Mouse (Mus musculus): ENCODE results near the gene Lsm10.

Gene Lsm10

DNA sequence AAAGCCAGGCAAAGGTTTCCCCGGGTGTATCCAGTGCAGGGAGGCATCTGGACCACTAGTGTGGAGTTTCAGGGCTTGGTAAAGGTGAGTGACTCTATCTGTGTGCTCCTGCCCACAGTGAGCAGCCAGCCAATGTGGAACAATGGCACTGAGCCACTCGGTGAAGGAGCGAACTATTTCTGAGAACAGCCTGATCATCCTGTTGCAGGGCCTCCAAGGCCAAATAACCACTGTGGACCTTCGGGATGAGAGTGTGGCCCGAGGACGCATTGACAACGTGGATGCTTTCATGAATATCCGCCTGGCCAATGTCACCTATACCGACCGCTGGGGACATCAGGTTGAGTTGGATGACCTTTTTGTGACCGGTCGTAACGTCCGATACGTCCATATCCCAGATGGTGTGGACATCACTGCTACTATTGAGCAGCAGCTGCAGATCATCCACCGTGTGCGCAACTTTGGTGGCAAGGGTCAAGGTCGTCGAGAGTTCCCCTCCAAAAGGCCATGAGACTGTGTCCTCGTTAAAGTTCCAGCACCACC is 1.4 kb downstream of the Lsm10 start:
- DNase-seq: no peak

- no peak for DNase-seq
Observed at GRCm38 (mm10) chr4:126099365-126099764, 2.9 kb downstream of the Lsm10 start.

- no peak for DNase-seq
Observed at GRCm38 (mm10) chr4:126100764-126101163, 4.3 kb downstream of the Lsm10 start.

GRCm38 (mm10) chr4:126102061-126102841 is 5.8 kb downstream of the Lsm10 start:
- no peak for DNase-seq

DNA sequence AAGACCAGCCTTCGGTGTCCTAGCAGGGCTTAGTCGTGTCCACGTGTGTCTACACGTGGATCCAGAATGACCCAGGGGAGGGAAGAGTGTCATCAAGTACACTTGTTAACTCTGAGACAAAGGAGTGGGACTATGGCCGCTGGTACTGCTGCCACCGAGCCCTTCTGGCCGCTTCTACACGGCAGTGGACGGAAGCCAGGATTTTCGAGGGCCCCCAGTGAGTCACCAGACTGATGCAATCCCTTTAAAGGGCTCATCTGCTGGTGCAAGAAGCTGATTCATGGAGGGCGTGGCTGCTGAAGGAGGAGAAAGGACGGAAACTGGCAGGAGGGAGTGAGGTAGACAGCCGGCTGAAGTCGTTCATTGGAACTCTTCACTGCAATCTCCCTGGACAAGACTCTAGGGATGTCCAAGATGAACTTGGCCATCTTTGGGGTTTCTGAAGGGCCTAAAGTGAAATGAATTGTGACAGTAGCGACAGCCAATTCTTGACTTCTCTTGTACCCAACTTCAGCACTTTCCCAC is 6.7 kb downstream of the Lsm10 start:
- DNase-seq: peak; percentile 77 to 87

GRCm38 (mm10) chr4:126103590-126104068 is 7.2 kb downstream of the Lsm10 start, which contains the start of gene Stk40:
Stk40 (plus strand) TSS chr4:126103957.
- DNase-seq: peak; percentile 96 to 98

DNA sequence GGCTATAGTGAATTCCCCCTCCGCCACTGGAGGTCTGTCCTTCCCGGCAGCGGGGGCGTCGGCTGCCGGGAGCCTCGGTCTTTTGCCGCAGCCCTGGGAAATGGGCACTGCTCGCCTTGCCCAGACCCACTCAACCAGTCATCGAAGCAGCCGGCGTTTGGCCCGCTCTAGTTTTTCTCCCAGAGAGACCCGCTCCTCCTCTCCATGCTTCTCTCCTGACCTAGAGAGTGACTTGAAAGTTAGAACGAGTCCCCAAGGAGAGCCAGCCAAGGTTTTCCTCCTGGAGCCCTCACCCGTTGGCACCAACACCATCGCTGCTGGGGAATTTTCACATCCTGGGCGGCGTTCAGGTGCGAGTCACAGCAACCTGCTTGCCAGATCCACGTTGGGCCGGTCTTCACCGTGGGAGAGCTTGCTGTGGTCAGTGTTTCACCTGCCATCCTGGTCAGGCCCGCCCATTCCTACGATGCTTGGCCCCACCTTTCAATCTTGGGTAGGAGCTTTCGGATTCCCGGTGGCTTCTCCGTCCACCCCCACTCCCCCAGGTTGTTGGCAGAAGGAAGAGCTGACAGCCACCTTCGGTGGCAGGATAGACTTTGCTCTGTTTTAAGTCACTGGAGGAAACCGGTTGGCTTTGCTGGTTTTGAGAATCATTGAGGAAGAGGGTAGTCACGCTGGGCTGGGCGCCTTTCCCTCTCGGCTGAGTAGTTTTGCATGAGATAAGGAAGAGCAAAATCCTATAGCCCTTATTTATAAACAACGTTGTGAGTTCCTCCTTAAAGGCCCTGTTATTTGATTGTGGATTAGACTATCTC is 8.0 kb downstream of the Lsm10 start:
- DNase-seq: peak; percentile 74 to 78

DNA sequence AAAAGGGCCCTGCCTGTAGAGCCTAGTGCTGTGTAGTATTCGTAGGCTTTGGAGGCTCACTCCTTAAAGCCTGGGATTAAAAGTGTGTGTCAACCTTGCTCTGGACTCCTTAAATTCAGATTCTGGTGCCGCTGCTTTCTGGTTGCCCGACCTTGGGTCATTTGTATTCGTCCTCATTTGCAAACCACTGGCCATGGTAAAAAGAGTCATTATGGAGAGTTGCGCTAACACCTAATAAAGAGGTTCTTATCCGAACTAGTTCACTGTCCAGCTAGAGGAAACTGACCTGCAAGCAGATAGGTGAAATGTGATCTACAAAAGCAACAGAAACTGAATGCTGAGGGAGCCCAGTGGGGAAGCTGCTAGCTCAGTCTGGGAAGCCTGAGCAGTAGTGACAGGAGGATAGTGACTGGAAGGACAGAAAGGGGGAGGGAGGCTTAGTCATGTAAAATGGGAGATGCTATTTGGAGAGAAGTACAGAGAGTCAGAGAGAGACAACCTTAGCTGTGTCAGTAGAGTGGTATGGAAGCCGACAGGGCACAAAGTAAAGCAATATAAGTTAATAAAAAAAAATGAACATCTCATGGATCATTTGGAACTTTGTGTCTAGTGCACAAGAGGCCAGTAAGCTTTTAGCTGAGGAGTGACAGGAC is 8.8 kb downstream of the Lsm10 start:
- DNase-seq: no peak

DNA sequence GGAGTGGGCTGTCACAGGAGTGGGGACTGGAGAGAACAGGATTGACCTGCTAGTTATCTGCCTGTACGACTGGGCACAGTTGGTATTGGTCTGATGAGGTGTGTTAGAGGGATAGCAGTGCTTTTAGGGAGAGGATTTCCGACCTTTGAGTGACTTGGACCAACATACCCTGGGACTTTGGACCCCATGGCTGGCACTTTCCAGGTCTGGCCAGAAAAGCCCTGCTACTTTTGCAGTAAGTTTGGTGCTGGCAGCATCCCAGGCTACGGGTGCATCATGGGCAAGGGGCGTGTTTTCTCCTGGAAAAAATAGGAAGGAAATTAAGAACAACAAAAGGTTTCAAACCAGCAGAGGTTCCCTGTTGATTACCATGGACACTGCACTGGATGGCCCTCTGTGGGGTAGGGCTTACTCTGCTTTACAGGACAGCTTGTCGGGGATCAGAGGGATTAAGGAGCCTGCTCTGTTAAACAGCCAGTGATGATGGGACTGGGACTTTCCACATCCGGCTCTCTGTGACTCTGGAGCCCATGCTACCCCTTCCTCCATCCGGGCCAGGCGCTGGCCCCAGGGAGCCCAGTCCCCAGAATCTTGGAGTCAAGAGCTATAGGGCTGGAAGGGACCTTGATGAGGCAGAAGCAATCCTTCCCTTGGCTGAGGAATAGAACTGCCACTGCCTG is 11.8 kb downstream of the Lsm10 start:
- peak in 1 of 2 experiments; percentile 45 for DNase-seq

GRCm38 (mm10) chr4:126109613-126110373 is 13.4 kb downstream of the Lsm10 start:
- peak in 1 of 2 experiments; percentile 42 for DNase-seq

- peak; percentile 80 to 81 for DNase-seq
Observed at GRCm38 (mm10) chr4:126110374-126111152, 14.1 kb downstream of the Lsm10 start.

GRCm38 (mm10) chr4:126111153-126111549 is 14.7 kb downstream of the Lsm10 start:
- peak in 1 of 2 experiments; percentile 64 for DNase-seq

DNA sequence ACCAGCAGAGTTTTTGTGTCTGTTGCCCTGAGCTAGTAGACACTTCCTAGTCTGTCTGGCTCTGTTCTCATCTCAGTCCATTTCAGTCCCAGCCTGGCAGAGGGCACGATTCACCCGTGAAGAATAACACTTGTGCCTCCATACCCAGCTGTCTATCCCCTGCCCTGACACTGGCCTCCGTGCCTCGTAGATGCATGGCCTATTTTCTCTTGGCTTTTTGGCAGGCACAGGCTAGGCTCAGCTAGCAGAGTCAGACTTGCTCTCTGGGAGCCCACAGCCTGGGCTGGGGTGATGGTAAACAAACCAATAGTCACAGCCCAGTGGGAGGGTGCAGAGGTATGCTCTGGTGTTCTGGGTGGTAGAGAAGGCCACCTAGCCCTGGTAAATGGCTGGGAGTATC is 16.8 kb downstream of the Lsm10 start:
- peak; percentile 70 to 72 for DNase-seq

DNA sequence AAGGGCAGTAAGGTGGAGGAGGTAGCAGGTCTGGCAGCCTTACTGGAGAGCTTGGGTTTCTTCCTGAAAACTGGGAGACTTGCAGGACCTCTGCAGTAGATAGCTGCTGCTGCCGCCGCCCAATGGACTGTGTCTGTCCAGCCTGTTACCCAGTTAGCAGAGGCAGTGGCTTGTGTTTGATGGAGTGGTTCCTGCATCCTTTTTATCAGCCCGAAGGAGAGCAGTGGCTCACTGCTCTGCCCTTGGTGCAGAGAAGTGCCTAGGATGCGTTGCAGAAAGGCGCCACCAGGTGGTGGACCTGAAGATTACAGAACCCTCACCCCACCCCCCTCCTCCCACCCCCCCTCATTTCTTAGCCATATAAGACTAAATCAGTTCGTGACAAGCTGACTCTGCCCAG is 17.5 kb downstream of the Lsm10 start:
- peak; percentile 76 to 84 for DNase-seq

DNA sequence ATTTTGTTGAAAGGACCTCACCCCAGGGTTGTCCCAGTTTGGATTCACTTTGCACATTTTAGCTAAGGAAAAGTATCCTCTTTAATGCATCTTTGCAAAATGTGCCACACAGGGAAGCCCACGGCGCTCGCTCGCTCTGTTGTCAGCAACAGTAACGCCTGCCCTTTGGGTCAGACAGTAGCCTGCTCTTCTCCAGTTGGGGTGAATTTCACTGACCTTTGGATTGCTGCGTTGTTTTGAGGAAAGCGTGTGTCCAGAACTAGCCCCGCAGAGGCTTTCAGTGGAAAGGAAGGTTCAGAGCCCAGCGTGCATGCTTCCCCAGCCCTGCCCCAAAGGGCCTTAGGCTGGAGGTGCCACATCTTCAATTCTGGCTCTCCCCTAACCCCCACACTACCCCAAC is 19.0 kb downstream of the Lsm10 start:
- no peak for DNase-seq

GRCm38 (mm10) chr4:126115871-126116521 is 19.6 kb downstream of the Lsm10 start:
- no peak for DNase-seq

- DNase-seq: peak in 1 of 2 experiments; percentile 44
Observed at GRCm38 (mm10) chr4:126117116-126117515, 20.7 kb downstream of the Lsm10 start.

GRCm38 (mm10) chr4:126118651-126119050 is 22.2 kb downstream of the Lsm10 start:
- peak; percentile 74 to 80 for DNase-seq

- peak; percentile 64 to 66 for DNase-seq
Observed at GRCm38 (mm10) chr4:126119051-126119450, 22.6 kb downstream of the Lsm10 start.

- DNase-seq: peak; percentile 80 to 86
Observed at GRCm38 (mm10) chr4:126120052-126120451, 23.6 kb downstream of the Lsm10 start.
